Mouse (Mus musculus) neutrophil, adult 5-6 weeks (primary cell): ENCODE measurements around the gene Olfr1338. TPM values are rescaled to one million over a fixed set of nuclear protein-coding genes. Genes with fewer than 3 reads are reported as not detected.
"Not testable (repeated sequence)": the region's sequence is repeated elsewhere in the genome, so short reads cannot be mapped to it uniquely, and the experiment has no call there.

Source experiments
- ATAC-seq: fragments of 151-379, 151-347 bp; 2 replicates; pipeline ENCODE4 v1.8.0; 2017; ENCODE audit warnings: mild to moderate bottlenecking, moderate TSS enrichment; ENCODE audit not compliant: insufficient number of reproducible peaks, poor library complexity, low FRiP score, severe bottlenecking; ENCODE audit errors: extremely low read depth
- total RNA-seq: library from RNA; stranded (forward); fragments of 200-1000 nt; gene quantifications from 2 replicates; pipeline ENCODE4 v1.2.3, GENCODE M21; 2017

The Olfr1338 gene
- total RNA-seq, result not detected in 2 replicates

DNA sequence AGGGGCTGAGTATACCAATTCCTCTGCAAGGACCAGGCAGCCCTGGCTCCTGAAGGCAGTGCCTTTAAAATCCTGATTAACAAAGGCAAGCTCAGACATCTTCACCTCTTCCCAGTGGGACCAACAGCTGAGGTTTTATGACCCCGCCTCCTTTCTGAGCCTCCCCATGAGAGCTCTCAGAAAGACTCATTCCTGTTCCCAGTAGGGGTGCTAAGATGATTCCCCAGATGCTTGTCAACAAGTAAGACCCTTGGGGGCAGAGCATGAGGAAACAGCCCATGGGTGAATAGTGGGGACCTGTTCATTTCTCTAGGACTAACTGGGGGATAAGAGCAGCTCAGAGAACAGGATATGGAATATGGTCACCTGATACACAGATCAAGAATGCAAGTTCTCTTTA is at the start of gene Olfr1338:
Gene Olfr1338 (minus strand): TSS at position 101 of the 400 bp plus-strand sequence.
- ATAC-seq, result no peak

DNA sequence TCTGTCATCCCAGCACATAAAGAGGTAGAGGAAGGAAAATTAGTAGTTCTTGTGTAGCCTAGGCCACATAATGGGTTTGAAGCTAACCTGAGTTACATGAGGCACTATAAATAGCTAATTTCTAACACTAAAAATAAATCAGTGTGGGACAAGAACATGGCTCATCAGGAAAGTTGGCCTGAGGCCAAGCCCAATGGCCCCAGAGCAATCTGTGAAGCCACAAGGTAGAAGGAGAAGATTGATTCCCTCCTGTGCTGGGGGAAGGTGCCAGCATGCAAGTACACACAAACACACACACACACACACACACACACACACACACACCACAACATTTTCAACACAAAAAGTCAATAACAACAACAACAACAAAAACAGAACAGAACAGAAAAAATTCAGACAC is 34.3 kb upstream of the Olfr1338 start:
- not testable (repeated sequence) for ATAC-seq

DNA sequence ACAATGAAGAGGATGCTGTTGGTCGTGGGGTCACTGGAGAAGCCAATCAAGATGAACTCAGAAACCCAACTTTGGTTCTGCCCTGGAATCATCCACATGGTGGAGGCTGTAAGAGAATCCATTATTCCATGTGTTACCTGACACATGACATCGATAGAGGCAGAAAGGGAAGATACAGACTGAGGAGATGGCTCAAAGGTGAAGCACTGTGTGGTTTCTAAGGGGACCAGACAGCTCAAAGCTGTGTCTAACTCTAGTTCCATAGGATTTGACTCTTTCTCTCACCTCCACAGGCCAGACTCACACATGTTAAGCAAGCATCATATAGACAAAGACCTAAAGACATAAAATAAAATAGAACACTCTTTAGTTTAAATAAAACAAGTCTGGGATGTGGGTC is 23.9 kb upstream of the Olfr1338 start, which contains the start of gene Olfr1337:
Gene Olfr1337 (minus strand): TSS at position 101 of the 400 bp plus-strand sequence.
- no peak for ATAC-seq

DNA sequence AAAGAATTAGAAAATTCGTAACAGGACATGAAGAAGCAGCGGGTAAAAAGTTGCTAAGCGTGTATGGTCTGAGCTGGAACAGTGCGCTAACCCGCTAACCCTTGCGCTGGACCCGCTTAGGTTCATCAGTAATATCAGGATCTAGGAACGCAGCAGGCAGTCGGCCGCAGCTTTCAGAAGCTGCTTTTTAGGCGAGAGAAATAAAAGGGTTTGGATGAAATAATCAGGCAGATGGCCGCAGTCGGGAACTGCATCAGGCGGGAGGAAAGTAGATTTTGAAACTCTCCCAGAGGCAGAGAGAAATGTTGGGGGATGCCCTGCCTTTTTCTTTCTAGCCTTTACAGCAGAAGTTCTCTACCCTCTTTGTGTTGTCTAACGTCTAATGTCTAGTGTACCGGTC is 16.7 kb downstream of the Olfr1338 start:
- no peak for ATAC-seq

DNA sequence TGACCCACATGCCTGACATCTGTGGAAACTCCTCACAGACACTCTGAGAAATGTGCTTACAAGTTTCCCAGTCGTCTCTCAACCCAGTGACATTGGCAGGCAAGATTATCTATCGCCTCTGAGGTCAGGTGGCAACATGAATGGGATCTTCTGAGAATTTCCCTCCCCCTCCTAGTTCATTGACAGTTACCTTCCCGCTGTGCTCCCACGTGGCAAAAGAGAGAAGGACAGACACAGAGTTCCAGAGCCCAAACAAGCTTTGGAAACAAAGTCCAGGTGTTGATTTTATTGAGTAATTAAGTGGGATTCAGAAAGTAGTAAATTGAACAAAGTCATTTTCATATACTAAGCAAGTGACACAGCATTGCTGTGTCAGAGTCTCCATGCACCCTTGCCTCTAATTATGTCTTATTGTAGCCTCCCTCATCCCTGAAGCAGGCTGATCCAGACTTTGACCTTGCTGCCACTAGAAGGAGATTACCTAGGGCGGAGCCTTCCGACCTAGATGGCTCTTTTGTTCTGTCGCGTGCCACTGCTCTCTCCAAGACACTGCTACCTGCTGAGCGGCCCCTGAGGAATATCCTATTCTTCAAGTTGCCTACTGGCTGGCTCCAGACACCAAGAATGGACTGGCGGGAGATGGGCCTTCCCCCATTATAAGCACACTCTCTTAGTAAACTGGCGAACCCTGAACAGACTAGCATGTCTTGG is 17.4 kb downstream of the Olfr1338 start:
- ATAC-seq, result no peak

DNA sequence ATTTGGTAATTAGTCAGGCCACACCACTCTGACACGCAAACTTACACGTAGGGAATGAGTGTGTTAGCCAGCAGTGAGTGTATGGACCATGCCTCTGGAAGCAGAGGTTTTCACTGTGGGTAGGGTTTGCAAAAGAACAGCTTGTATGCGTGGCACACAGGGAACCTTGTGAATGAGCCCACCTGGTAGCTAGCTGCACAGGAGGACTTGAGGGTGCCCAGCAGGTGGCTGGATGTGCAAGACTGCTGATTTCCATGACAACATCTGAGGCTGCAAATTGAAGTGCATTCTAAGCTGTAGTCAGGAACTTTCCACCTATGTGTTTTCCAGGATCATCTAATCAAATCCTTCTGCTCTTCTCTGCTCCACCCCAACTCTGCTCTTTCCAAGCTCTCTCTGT is 19.0 kb downstream of the Olfr1338 start:
- ATAC-seq, result no peak

DNA sequence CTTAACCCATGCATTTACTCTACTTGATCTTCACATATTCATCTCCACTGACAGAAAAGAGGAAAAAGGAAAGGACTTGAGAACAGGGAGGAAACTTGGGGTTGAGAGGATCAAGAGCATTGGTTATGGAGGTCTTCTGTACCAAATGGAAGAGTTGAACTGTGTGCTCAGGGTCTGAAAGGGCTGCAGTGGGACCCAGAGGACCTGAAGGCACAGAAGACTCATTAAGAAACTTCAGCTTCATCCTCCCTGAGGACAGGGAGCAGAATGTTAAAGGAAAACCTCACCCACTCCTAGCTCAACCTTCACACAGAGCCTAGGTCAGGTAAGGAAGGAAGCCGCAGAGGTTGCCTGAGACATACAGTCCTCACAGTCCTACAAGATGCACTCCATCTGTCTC is 26.7 kb downstream of the Olfr1338 start, which contains the start of gene Olfr1339:
Gene Olfr1339 (plus strand): TSS at position 301 of the 400 bp plus-strand sequence.
- no peak for ATAC-seq

DNA sequence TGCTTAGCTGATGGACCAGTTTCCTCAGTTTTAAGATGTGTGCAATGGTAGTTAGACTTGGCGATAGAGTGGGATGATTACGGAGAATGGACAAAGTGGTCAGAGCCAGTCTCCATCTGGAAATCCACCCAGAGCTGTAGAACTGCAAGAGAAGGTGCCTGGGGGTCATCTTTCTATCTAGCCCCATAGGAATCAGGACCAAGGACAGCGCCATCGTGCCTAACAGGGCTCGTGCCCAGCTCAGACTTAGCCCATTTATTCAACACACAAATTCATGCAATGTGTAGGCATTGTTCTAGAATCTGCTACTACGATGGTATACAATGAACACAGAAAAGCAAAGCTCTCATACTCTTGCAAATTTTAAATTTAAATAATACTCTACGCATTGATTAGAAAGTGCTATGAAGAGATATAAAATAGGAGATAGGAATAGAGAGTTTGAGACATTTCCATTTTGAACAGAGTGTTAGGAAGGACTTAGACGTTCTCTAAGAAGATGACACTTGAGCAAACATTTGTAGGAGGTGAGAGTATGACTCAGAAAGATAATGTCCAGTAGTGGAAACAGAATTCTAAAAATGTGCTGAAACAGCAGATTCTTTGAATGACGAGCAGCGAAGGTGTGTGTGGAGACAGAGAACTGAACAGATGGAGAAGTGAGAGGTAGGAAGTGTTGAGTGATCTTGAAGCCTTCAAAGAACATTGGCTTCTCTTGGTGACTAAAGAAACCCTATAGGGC is 36.6 kb downstream of the Olfr1338 start:
- no peak for ATAC-seq

DNA sequence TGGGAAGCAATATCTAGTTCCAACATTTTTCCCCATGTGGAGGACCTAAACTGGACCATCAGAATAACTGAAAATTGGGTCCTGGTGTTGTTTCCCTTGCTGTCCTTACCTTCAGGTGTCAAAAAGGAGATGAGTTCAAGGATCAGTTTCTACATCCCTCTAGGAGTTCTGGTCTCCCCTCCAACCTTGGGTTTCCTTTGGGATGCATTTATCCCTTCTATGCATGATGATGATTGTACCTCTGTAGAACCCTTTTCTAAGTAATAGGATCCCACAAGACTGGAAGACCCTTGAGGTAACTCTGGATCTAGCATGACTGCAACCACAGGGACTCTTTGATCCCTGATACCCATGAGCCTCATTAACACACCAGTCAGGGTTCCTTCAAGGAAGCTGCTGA is 38.7 kb downstream of the Olfr1338 start, which contains the start of gene Olfr1340:
Gene Olfr1340 (plus strand): TSS at position 301 of the 400 bp plus-strand sequence.
- no peak for ATAC-seq

DNA sequence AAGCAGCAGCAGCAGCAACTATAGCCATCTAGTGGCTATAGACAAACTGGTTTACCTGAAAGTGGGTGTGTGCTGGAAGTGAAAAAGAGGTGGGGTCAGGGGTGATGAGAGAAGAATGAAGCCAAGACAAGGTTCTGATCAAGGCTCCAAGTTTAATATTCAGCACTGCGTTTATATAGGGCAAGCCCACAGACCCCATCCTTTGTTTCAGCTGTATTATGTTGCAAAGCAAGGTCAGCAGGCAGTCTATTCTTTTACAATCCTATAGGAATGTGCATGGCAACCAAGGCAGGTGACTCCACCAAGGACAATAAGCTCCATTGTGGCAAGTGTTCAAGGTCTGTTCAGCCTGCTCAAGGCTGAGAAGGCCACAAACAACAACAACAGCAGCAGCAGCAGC is 46.9 kb downstream of the Olfr1338 start:
- ATAC-seq, result no peak

DNA sequence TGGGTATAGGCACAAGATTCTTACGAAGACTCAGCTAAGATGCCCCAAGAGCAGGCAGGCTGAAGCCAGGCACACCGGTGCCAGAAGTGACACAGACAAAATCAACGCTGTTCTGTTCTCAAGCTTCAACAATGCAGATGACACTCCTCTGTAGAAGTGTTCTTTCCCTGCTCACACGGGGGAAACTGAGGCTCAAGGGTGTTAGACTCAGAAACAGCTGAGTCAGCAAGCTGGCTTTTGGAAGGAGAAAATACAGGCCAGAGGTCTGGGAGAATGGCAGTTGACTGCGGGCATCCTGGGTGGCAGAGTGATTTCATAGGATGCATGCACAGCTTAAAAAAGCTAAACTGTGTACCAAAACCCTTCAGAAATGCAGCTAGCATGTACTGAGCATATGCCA is 50.5 kb downstream of the Olfr1338 start:
- no peak for ATAC-seq

DNA sequence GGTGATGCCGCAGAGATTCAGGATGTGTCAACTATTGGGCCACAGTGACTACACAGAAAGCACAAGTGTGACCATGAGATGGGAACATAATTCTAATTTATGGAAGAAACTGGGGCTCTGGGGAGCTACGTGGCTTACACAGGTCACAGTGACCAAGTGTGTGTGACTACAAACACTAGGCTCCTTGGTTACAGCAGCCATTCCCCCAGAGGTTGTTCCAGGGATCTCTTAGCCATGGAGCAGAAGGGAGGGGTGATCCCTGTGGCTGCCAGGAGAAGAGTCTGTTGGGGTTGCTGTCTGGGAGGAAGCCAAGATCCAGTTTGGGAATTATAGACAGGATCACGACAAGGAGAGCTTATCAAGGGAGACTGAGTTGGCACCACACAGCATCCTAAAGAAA is 55.3 kb downstream of the Olfr1338 start, which contains the start of gene Olfr1341:
Gene Olfr1341 (plus strand): TSS at position 301 of the 400 bp plus-strand sequence.
- ATAC-seq, result no peak

Other genes starting within 250 kb of the Olfr1338 start
- gene 2610528J11Rik, start 231.7 kb downstream of the Olfr1338 start, total RNA-seq, result not detected in 2 replicates
- 0.35 and 1.1 TPM in 2 replicates for gene Tmem125, start 214.7 kb downstream of the Olfr1338 start, total RNA-seq
- gene Cfap57, start 138.0 kb downstream of the Olfr1338 start, total RNA-seq, result 0.35 and 0.37 TPM in 2 replicates
- 60.6 and 63.4 TPM in 2 replicates for gene Ebna1bp2, start 137.9 kb downstream of the Olfr1338 start, total RNA-seq
- gene Olfr62, start 99.8 kb downstream of the Olfr1338 start, total RNA-seq, result 0.23 TPM in 1 of 2 replicates, not detected in the other
- not detected in 2 replicates for gene Olfr1342, start 66.0 kb downstream of the Olfr1338 start, total RNA-seq
- gene Olfr1341, start 55.2 kb downstream of the Olfr1338 start, total RNA-seq, result not detected in 2 replicates
- not detected in 2 replicates for gene Olfr1340, start 38.6 kb downstream of the Olfr1338 start, total RNA-seq
- not detected in 2 replicates for gene Olfr1339, start 26.6 kb downstream of the Olfr1338 start, total RNA-seq
- gene Olfr1337, start 23.8 kb upstream of the Olfr1338 start, total RNA-seq, result not detected in 2 replicates
- gene Olfr1335, start 51.2 kb upstream of the Olfr1338 start, total RNA-seq, result not detected in 2 replicates
- not detected in 2 replicates for gene Olfr1333, start 77.5 kb upstream of the Olfr1338 start, total RNA-seq
- not detected in 2 replicates for gene Olfr1331, start 105.9 kb upstream of the Olfr1338 start, total RNA-seq
- not detected in 2 replicates for gene Olfr1330, start 129.9 kb upstream of the Olfr1338 start, total RNA-seq
- not detected in 2 replicates for gene Olfr1329, start 158.7 kb upstream of the Olfr1338 start, total RNA-seq
- gene Olfr1328, start 179.9 kb upstream of the Olfr1338 start, total RNA-seq, result not detected in 2 replicates
- gene Lao1, start 202.8 kb upstream of the Olfr1338 start, total RNA-seq, result not detected in 2 replicates